Mouse (Mus musculus): ENCODE measurements around the gene Gm10058. TPM values are rescaled to one million over a fixed set of nuclear protein-coding genes. Genes with fewer than 3 reads are reported as not detected.

The Gm10058 gene
- polyA plus RNA-seq (2015; fragmentation: Nextera tagmentation; extraction: Ambion mirVana), result not detected in 2 replicates

GRCm38 (mm10) chrX:27946785-27947184, at the start of gene Gm10058:
Gm10058 (minus strand) TSS chrX:27946885.

